Mouse (Mus musculus): ENCODE measurements around the gene Krt33a.

DNA sequence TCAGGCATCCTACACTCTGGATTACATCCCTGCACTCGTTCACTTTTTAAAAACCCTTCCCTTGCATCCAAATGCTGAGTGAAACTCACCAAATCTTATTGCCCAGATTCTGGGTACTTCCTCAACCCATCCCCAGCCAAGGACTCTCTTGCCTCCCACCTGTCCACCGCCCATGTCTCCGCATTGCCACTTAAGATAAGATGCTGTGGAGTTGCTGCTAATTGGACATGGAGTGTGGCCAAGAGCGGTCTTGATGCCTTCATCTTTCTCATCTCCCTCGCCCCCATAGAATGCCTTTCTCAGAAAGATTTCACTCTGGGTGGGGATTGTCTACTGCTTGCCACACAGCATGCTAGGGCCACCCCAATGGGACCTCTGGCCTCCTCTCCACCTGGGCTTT lies 7.7 kb downstream of the Krt33a start:
- TF ChIP-seq NRF1 (IDR thresholded peaks at IDR 0.05; ENCODE audit: insufficient read depth, low read depth, low read length, poor library complexity, severe bottlenecking) (no peak), EP300 (IDR thresholded peaks at IDR 0.05; ENCODE audit: low read depth in 1 of 2, low read length in 2 of 2) (no peak), ETS1 (IDR thresholded peaks at IDR 0.05; ENCODE audit: low read depth, low read length) (no peak), POLR2A (IDR thresholded peaks at IDR 0.05; ENCODE audit: control insufficient read depth in 1 of 2, insufficient read depth in 1 of 2, low read depth in 1 of 2, low read length in 2 of 2, poor library complexity in 1 of 2) (no peak), ZKSCAN1 (IDR thresholded peaks at IDR 0.05; ENCODE audit: low read depth, low read length) (no peak), CTCF (IDR thresholded peaks at IDR 0.05 in 2 of 3, conservative IDR thresholded peaks at IDR 0.05 in 1 of 3; ENCODE audit: control insufficient read depth in 1 of 3, insufficient read depth in 1 of 3, low read depth in 2 of 3, low read length in 3 of 3, poor library complexity in 1 of 3, severe bottlenecking in 1 of 3) (no peak), TAL1 (IDR thresholded peaks at IDR 0.05; ENCODE audit: low read length) (no peak)
